In genomic region chr6:5472692-5473091, GRCm38 (mm10) we compare ENCODE assay signal across 21 mouse cellular contexts. TPM values are rescaled to one million over a fixed set of nuclear protein-coding genes. Genes with fewer than 3 reads are reported as not detected.
"Had no signal": no experiment of that assay in that cellular context is flagged by ENCODE, and none has a peak within 500 bp of the region (broad histone marks: within the 10 kb centered on the region; RNA-seq: fewer than 3 reads in every experiment).

No protein-coding gene starts in this region.

- H3K9me3 ChIP-seq: liver, embryonic 13.5 days; liver, embryonic 15.5 days; midbrain, embryonic 12.5 days; neural tube, embryonic 13.5 days; neural tube, embryonic 15.5 days had no signal

- H3K27ac ChIP-seq: liver, embryonic 13.5 days; liver, embryonic 15.5 days; midbrain, embryonic 10.5 days; midbrain, embryonic 12.5 days; neural tube, embryonic 13.5 days; neural tube, embryonic 15.5 days had no signal

- H3K27me3 ChIP-seq: liver, embryonic 13.5 days; liver, embryonic 15.5 days; midbrain, embryonic 12.5 days; neural tube, embryonic 13.5 days; neural tube, embryonic 15.5 days had no signal

- H3K4me3 ChIP-seq: liver, embryonic 13.5 days; liver, embryonic 15.5 days; midbrain, embryonic 10.5 days; midbrain, embryonic 12.5 days; myocyte; neural tube, embryonic 13.5 days; neural tube, embryonic 15.5 days had no signal

- ATAC-seq: midbrain, embryonic 16.5 days had no signal

- H3K4me2 ChIP-seq: liver, embryonic 13.5 days; liver, embryonic 15.5 days; lung, embryonic 14.5 days; midbrain, embryonic 12.5 days; neural tube, embryonic 13.5 days; neural tube, embryonic 15.5 days had no signal

- H3K9ac ChIP-seq: liver, embryonic 13.5 days; liver, embryonic 15.5 days; lung, embryonic 14.5 days; midbrain, embryonic 12.5 days; neural tube, embryonic 13.5 days; neural tube, embryonic 15.5 days had no signal

- DNase-seq: liver, embryonic 13.5 days; lung, embryonic 14.5 days; lung, postnatal 4 days; midbrain, embryonic 14.5 days; retina, postnatal 1 day; right cerebral cortex, adult 18-20 months; right cerebral cortex, postnatal 25 days; right cerebral cortex, postnatal 4 days; spleen, adult 18-20 months; thymus, adult 18-20 months; thymus, postnatal 14 days; thymus, postnatal 36 days had no signal

- H3K4me1 ChIP-seq: liver, embryonic 13.5 days; liver, embryonic 15.5 days; midbrain, embryonic 12.5 days; neural tube, embryonic 13.5 days; neural tube, embryonic 15.5 days had no signal

- H3K36me3 ChIP-seq: liver, embryonic 13.5 days; liver, embryonic 15.5 days; midbrain, embryonic 10.5 days; midbrain, embryonic 12.5 days; neural tube, embryonic 13.5 days; neural tube, embryonic 15.5 days had no signal

RNA-seq across cellular contexts. Expression of gene Pdk4, which starts 23.4 kb away (rescaled TPM):
- total RNA-seq: megakaryocyte, adult 5-6 weeks; megakaryocyte-erythroid progenitor cell, adult 5-6 weeks had no signal
